Mouse (Mus musculus) mouse trophoblast stem cell (cell line): ENCODE data around the gene Slc39a11.

Source experiments
- in situ Hi-C, 2 experiments: fragments of 300-500 bp; cut with MseI, MboI; formaldehyde crosslinking; loops; 2 replicates in 1 of 2; 3 replicates in 1 of 2; pipeline ENCODE4 v1.15.1; 2025

The Slc39a11 gene

DNA sequence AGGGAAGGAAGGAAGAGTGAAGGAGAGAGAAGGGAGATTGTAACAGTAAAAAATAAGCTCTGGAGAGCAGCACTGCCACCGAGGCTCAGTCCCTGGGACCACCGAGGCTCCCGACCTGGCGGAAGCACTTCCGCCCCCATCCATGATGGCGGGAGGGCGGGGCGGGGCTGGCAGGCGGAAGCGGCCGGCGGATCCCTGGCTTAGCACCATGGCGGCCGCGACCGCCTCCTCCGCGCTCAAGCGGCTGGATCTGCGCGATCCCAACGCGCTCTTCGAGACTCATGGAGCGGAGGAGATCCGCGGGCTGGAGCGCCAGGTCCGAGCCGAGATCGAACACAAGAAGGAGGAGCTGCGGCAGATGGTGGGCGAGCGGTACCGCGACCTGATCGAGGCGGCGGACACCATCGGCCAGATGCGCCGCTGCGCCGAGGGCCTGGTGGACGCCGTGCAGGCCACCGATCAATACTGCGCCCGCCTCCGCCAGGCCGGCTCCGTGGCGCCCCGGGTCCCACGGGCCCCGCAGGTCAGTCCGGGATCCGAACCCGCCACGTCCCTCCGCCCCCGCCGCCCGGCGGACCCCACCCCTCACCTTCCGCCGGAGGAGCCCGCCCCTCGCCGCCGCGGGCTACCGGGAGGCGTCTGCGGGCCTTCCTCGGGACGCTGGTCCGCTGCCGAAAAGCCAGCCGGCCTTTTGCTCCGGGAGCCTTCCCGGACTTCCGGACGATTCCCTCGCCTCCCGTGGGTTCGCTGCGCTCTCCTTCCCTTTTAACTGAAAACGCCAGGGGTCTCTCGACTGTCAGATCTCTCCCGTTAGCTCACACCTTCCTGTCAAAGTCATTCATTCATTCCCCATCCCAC is at the start of gene Slc39a11:
Gene Slc39a11, minus strand, starts transcription at position 727 of the 858 bp plus-strand sequence.
- in situ Hi-C loops: no loop called here

DNA sequence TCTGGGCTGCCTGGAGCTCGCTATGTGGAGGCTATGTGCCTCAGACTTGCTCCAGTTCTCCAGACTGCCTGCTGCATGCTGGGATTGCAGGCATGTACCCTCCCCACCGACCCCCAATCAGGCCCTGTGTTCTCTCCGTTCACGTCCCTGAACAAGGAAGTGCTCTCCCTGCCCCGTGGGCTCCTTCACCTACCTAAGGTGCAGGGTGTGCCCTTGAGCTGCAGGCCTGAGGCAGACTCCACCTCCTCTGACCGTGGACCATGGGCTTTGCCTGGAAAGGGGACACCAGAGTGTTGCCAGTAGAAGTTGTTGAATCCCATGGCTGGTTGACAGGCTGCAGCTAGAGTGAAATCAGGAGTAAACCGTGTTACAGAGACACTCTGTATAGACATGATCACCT is 49.8 kb upstream of the Slc39a11 start:
- in situ Hi-C loops: loop anchor here (5.0 kb wide), 2 partner anchors 108 to 113 kb away; no protein-coding TSS in a partner anchor

DNA sequence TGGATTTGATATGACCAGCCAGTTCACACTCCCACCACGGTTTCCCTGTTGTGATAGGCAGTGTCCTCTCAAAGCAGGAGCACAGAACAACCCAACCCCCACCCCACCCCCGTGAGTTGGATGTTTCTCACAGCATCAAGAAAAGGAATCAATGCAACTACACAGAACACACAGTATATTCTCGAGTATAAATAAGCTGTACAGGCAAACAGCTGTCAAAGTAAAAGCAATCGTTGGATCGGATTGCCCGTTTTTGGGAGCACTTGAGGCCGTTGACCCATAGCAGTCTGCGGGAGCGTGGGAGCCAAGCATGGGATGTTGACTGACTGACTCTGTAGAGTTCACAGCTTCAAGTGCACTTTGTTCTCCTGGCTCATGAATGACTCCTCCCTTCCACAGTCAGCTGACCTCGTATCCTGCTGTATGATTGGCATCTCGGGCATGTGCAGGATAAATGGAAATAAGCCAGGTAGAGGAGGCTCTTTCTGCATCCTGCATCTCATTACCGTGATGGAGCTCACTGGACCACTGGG is 48.2 kb upstream of the Slc39a11 start:
- in situ Hi-C loops: no loop called here

GRCm38 (mm10) chr11:113697571-113697970 is 47.7 kb upstream of the Slc39a11 start:
- in situ Hi-C loops: no loop called here

DNA sequence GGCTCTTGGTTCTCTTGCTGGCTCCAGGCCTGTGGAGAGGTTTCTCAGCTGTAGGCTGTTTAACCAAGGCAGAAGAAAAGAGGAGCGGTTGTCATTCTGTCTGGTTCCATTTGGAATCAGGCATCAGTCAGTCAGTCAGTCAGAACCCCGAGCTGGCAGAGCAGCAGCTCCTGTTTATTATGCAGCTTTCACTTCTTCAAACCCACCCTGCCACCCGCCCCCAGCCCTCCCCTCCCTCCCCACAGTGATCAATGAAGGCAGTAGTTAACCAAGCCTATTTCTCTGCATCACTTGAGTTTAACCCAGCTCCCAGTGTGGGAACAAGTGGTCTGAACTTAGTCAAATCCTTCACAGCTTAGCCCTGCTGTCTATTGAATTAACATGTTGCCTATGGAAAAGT is 42.0 kb upstream of the Slc39a11 start:
- in situ Hi-C loops: no loop called here

DNA sequence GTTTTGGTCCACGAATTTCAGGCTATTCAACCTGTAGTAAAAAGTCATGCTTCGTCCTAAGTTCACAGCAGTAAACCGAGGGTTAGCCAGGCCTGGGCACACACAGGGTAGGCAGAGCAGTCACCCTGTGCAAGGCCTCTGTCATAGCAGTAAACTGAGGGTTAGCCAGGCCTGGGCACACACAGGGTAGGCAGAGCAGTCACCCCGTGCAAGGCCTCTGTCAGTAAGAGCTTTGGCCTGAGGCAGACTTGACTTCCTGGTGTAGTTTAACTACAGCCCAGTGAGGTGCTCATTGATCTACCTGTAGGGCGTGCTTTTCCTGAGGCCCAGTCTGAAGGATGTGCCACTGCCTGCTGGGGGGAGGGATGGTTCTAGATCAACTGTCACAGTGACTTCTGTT is 41.4 kb upstream of the Slc39a11 start:
- in situ Hi-C loops: no loop called here

- in situ Hi-C loops: no loop called here
Measured at GRCm38 (mm10) chr11:113690506-113690905, 40.6 kb upstream of the Slc39a11 start.

DNA sequence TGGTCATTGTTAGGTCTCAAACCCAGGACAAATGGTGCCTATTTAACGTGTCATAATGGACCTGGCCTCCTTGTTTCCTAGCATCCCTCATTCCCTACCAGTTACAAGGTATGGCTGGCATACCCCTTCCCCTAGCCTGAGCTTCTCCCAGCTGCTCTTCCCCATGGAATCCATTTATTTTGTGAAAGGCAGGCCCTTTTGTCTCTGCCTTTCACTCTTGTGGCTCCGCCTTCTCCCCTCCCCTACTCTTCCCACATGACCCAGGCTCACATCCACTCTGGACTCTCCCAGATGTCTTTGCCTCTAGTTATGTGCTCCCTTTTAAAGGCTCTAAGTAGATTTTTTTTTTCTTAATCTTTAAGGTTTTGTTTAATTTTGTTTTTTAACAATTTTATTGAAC is 37.2 kb upstream of the Slc39a11 start:
- in situ Hi-C loops: no loop called here

DNA sequence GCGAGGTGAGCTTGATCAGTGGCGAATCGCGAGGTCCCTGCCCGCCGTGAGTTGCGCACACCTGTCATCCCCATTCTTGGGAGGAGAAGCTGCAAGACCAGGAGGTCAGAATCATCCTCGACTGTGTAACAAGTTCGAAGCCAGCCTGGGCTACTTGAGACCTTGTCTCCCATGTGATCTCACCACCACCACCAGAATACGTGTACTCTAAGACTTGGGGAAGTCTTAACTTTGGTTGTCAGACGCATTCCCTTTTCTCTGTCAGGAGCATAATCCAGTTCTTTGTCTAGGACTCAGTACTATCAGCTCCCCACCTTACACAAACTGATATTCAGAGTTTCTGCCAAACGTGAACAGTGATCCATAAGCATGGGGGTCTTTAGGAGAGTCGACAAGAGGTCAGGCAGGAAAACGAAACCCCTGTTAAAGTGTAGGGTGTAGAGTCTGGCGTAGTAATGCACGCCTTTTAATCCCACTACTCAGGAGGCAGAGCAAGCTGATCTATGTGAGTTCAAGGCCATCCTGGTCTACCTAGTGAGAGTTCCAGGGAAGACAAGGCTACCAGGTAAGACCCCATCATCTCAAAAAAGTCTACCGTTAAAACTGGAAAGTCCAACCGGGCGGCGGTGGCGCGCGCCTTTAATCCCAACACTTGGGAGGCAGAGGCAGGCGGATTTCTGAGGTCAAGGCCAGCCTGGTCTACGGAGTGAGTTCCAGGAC is 35.0 kb upstream of the Slc39a11 start:
- in situ Hi-C loops: no loop called here

GRCm38 (mm10) chr11:113683957-113684706 is 34.3 kb upstream of the Slc39a11 start, which contains the start of the genes Fam104a and D11Wsu47e:
Fam104a (minus strand) TSS chr11:113684155.
D11Wsu47e (plus strand) TSS chr11:113684412.
- in situ Hi-C loops: no loop called here

GRCm38 (mm10) chr11:113683627-113683956 is 33.7 kb upstream of the Slc39a11 start:
- in situ Hi-C loops: no loop called here

GRCm38 (mm10) chr11:113682897-113683626 is 33.2 kb upstream of the Slc39a11 start:
- in situ Hi-C loops: no loop called here

GRCm38 (mm10) chr11:113681979-113682378 is 32.1 kb upstream of the Slc39a11 start:
- in situ Hi-C loops: no loop called here

GRCm38 (mm10) chr11:113680954-113681353 is 31.1 kb upstream of the Slc39a11 start:
- in situ Hi-C loops: no loop called here

GRCm38 (mm10) chr11:113678373-113678772 is 28.5 kb upstream of the Slc39a11 start:
- in situ Hi-C loops: no loop called here

- in situ Hi-C loops: no loop called here
Measured at GRCm38 (mm10) chr11:113677378-113677777, 27.5 kb upstream of the Slc39a11 start.

DNA sequence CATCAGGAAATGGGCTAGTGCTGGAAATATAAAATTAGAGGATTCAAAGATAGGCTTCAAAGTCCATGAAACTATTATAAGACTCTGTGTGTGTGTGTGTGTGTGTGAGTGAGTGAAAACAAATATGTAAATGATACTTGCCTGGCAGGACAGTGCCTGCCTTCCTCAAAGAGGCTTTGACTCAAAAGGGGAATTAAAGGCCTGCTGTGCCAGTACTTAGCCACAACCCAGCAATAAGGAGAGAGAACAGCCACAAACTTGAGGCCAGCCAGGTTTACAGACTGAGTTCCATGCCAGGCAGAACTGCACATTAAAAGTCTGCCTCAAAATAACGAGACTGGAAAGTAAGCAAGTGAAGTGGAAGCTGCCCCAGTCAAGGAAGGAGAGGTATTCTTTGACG is 27.0 kb upstream of the Slc39a11 start:
- in situ Hi-C loops: no loop called here

- in situ Hi-C loops: no loop called here
Measured at GRCm38 (mm10) chr11:113674595-113674994, 24.7 kb upstream of the Slc39a11 start.

DNA sequence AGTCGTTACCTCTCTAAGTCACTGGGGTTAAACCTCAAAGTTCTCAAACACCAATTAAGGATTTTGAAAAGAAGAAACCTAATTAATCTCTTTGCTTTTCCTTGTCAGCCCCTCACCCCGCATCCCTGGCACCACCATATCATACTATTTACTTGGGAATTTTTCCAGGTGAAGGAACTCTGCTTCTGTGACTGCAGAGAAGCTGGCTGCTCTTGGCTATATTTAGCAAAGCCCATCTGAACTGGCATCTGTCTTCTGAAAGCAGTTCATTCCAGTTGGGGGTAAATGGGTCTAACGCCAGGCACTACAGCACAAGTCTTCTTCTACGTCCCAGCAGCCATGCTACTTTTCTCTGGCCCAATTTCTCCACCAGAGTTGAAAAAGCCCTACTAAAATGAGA is 23.7 kb upstream of the Slc39a11 start:
- in situ Hi-C loops: no loop called here

DNA sequence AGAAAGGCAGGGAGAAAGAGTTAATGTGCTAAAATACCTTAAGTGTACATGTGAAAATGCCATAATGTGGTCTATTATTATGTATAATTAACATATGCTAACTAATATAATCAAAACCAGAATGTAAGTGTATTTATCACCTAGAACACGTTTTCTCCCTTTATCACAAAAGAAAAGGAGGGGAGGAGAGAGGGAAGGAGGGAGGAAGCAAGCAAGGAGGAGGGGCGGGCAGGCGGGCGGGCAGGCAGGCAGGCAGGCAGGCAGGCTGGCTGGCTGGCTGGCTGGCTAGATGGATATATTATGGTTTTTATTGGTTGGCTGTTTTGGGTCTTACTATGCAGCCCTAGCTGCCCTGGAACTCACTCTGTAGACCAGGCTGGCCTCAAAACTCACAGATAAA is 19.8 kb upstream of the Slc39a11 start:
- in situ Hi-C loops: no loop called here

- in situ Hi-C loops: no loop called here
Measured at GRCm38 (mm10) chr11:113668857-113669256, 19.0 kb upstream of the Slc39a11 start.
